Mouse (Mus musculus) myocyte (in vitro differentiated cells): ENCODE data around the gene Stum.

Source experiments
- POLR2A ChIP-seq: IDR thresholded peaks from one replicate; pipeline ENCODE4 v1.6.1; 2011; ENCODE audit warnings: low read depth, mild to moderate bottlenecking, control low read depth, moderate library complexity; ENCODE audit not compliant: insufficient read length
- TCF3 ChIP-seq: IDR thresholded peaks from one replicate; pipeline ENCODE4 v1.6.1; 2011; ENCODE audit warnings: low read depth, control low read depth; ENCODE audit not compliant: insufficient read length

- TF ChIP-seq POLR2A (no peak), TCF3 (no peak)
These were observed 75.3 kb downstream of the Stum start for GRCm38 (mm10) chr1:180407727-180408719.
